Mouse (Mus musculus) hindbrain, embryonic 13.5 days (tissue): ENCODE data around the gene Fam214b. TPM values are rescaled to one million over a fixed set of nuclear protein-coding genes. Genes with fewer than 3 reads are reported as not detected.
"Not testable (repeated sequence)": the region's sequence is repeated elsewhere in the genome, so short reads cannot be mapped to it uniquely, and the experiment has no call there.

Experiments used
- ATAC-seq: fragments of 200-750 bp; cut with Nextera tagmentation; 2 replicates; pipeline ENCODE4 v1.8.0; 2017; ENCODE audit warnings: moderate TSS enrichment; ENCODE audit not compliant: low FRiP score
- H3K27ac ChIP-seq: fragments of 300-500 bp; sonication (generic); 2 replicates; pipeline ENCODE4 v1.5.1; 2015; ENCODE audit warnings: inconsistent platforms, mild to moderate bottlenecking, moderate library complexity
- H3K27me3 ChIP-seq: fragments of 300-500 bp; sonication (generic); 2 replicates; pipeline ENCODE4 v1.6.1; 2015; ENCODE audit warnings: mild to moderate bottlenecking, inconsistent platforms
- H3K36me3 ChIP-seq: fragments of 300-500 bp; sonication (generic); 2 replicates; pipeline ENCODE4 v1.6.1; 2015; ENCODE audit warnings: mild to moderate bottlenecking, inconsistent platforms
- H3K4me1 ChIP-seq: fragments of 300-500 bp; sonication (generic); replicated peaks from 2 replicates; pipeline ENCODE4 v1.6.1; 2015; ENCODE audit warnings: inconsistent platforms
- H3K4me2 ChIP-seq: fragments of 300-500 bp; sonication (generic); 2 replicates; pipeline ENCODE4 v1.6.1; 2015; ENCODE audit warnings: inconsistent platforms, mild to moderate bottlenecking, moderate library complexity
- H3K4me3 ChIP-seq: fragments of 300-500 bp; sonication (generic); 2 replicates; pipeline ENCODE4 v1.5.1; 2015; ENCODE audit warnings: mild to moderate bottlenecking, inconsistent platforms
- H3K9ac ChIP-seq: fragments of 300-500 bp; sonication (generic); 2 replicates; pipeline ENCODE4 v1.6.1; 2015; ENCODE audit warnings: mild to moderate bottlenecking, inconsistent platforms
- H3K9me3 ChIP-seq: fragments of 300-500 bp; sonication (generic); 2 replicates; pipeline ENCODE4 v1.6.1; 2016; ENCODE audit warnings: inconsistent platforms
- WGBS: fragments of 180-500 bp; shearing (Covaris S2); methylation state at CpG from one replicate; pipeline ENCODE4 v1.1.7; 2015; 5-methylcytosine and 5-hydroxymethylcytosine counted together
- polyA plus RNA-seq: library from polyadenylated mRNA; unstranded; fragments of >200 nt; fragmentation: Nextera tagmentation; extraction: Ambion mirVana; gene quantifications from 2 replicates; pipeline ENCODE4 v1.2.1, GENCODE M21; 2015

The Fam214b gene
- polyA plus RNA-seq, 1 experiment from 2014 or later, result 33.3 TPM

- WGBS, result 87% methylated on average over 16 of the region's 16 CpGs
- no peaks in the 10 kb centered on the region for H3K27me3 ChIP-seq
- ATAC-seq, result no peak
- no peak overlapping the region for H3K9ac ChIP-seq
- no peak overlapping the region for H3K27ac ChIP-seq
- no peaks in the 10 kb centered on the region for H3K9me3 ChIP-seq
- H3K4me3 ChIP-seq, result no peak overlapping the region
- peaks cover 72% of the 10 kb centered on the region for H3K36me3 ChIP-seq
- H3K4me1 ChIP-seq, result peaks cover 22% of the 10 kb centered on the region
- H3K4me2 ChIP-seq, result no peak overlapping the region
Observed at GRCm38 (mm10) chr4:43020876-43021275, 25.1 kb downstream of the Fam214b start.

- Histone ChIP-seq H3K4me1 (peaks cover 19% of the 10 kb centered on the region), H3K4me2 (no peak overlapping the region), H3K36me3 (peaks cover 72% of the 10 kb centered on the region), H3K27ac (no peak overlapping the region), H3K9ac (no peak overlapping the region), H3K9me3 (no peaks in the 10 kb centered on the region), H3K4me3 (no peak overlapping the region), H3K27me3 (no peaks in the 10 kb centered on the region)
- no peak for ATAC-seq
- WGBS, result 94% methylated on average over 23 of the region's 23 CpGs
Observed at GRCm38 (mm10) chr4:43019641-43020465, 26.2 kb downstream of the Fam214b start.

- WGBS, result 95% methylated on average over 10 of the region's 10 CpGs
- Histone ChIP-seq H3K9ac (no peak overlapping the region), H3K4me1 (peaks cover 12% of the 10 kb centered on the region), H3K4me2 (no peak overlapping the region), H3K36me3 (peaks cover 72% of the 10 kb centered on the region), H3K27me3 (no peaks in the 10 kb centered on the region), H3K27ac (no peak overlapping the region), H3K9me3 (no peaks in the 10 kb centered on the region), H3K4me3 (no peak overlapping the region)
- ATAC-seq, result no peak
Observed at GRCm38 (mm10) chr4:43019176-43019575, 26.8 kb downstream of the Fam214b start.

GRCm38 (mm10) chr4:43018156-43018555, 27.9 kb downstream of the Fam214b start:
- no peak overlapping the region for H3K4me2 ChIP-seq
- H3K27me3 ChIP-seq, result no peaks in the 10 kb centered on the region
- H3K9ac ChIP-seq, result no peak overlapping the region
- H3K4me3 ChIP-seq, result no peak overlapping the region
- WGBS, result 94% methylated on average over 4 of the region's 4 CpGs
- no peak overlapping the region for H3K27ac ChIP-seq
- H3K9me3 ChIP-seq, result no peaks in the 10 kb centered on the region
- 0 out of 2 replicates have a peak, but pooled peaks cover 2% of the 10 kb centered on the region for H3K4me1 ChIP-seq
- ATAC-seq, result no peak
- H3K36me3 ChIP-seq, result peaks cover 66% of the 10 kb centered on the region

GRCm38 (mm10) chr4:43012091-43012490, 33.9 kb downstream of the Fam214b start:
- Histone ChIP-seq H3K27ac (no peak overlapping the region), H3K9me3 (no peaks in the 10 kb centered on the region), H3K4me2 (no peak overlapping the region), H3K4me3 (no peak overlapping the region), H3K4me1 (peaks cover 17% of the 10 kb centered on the region), H3K9ac (no peak overlapping the region), H3K36me3 (peaks cover 6% of the 10 kb centered on the region), H3K27me3 (no peaks in the 10 kb centered on the region)
- 96% methylated on average over 1 of the region's 1 CpGs for WGBS
- ATAC-seq, result no peak

GRCm38 (mm10) chr4:43010161-43011038, 35.6 kb downstream of the Fam214b start, which contains the start of gene Fancg:
Gene Fancg, minus strand, starts transcription at chr4:43010506.
- WGBS, result under 1% methylated on average over 37 of the region's 37 CpGs
- peak within 1 kb of the TSS; percentile 73 for H3K4me3 ChIP-seq

GRCm38 (mm10) chr4:43005765-43006164, 40.3 kb downstream of the Fam214b start:
- no peaks in the 10 kb centered on the region for H3K9me3 ChIP-seq
- H3K4me3 ChIP-seq, result no peak overlapping the region
- no peak overlapping the region for H3K9ac ChIP-seq
- H3K27me3 ChIP-seq, result no peaks in the 10 kb centered on the region
- no peak overlapping the region for H3K27ac ChIP-seq
- no peak for ATAC-seq
- peaks cover 6% of the 10 kb centered on the region; the same call in 1 of the 2 replicates for H3K36me3 ChIP-seq
- 62% methylated on average over 2 of the region's 2 CpGs for WGBS
- peaks cover 20% of the 10 kb centered on the region for H3K4me1 ChIP-seq
- H3K4me2 ChIP-seq, result no peak overlapping the region

More at GRCm38 (mm10) chr4:43010161-43011038, 35.6 kb downstream of the Fam214b start, which contains the start of gene Fancg:
- no peaks in the 10 kb centered on the region for H3K9me3 ChIP-seq
- peak; percentile 94 for ATAC-seq
- H3K27ac ChIP-seq, result peak within 1 kb of the TSS; percentile 36; the same call in 1 of the 2 replicates
- H3K4me1 ChIP-seq, result peaks cover 17% of the 10 kb centered on the region
- peak within 1 kb of the TSS; percentile 80 for H3K9ac ChIP-seq
- peaks cover 6% of the 10 kb centered on the region; the same call in 1 of the 2 replicates for H3K36me3 ChIP-seq
- peak within 1 kb of the TSS; percentile 88 for H3K4me2 ChIP-seq
- H3K27me3 ChIP-seq, result no peaks in the 10 kb centered on the region

- no peak for ATAC-seq
- peaks cover 18% of the 10 kb centered on the region for H3K4me1 ChIP-seq
- H3K9me3 ChIP-seq, result no peaks in the 10 kb centered on the region
- H3K4me3 ChIP-seq, result no peak overlapping the region
- H3K36me3 ChIP-seq, result peaks cover 6% of the 10 kb centered on the region; the same call in 1 of the 2 replicates
- no peaks in the 10 kb centered on the region for H3K27me3 ChIP-seq
- no peak overlapping the region for H3K27ac ChIP-seq
- 97% methylated on average over 3 of the region's 3 CpGs for WGBS
- H3K4me2 ChIP-seq, result no peak overlapping the region
- H3K9ac ChIP-seq, result no peak overlapping the region
Observed at GRCm38 (mm10) chr4:43004951-43005350, 41.1 kb downstream of the Fam214b start.

- Histone ChIP-seq H3K9ac (no peak overlapping the region), H3K27ac (no peak overlapping the region), H3K4me3 (no peak overlapping the region), H3K4me1 (peaks cover 16% of the 10 kb centered on the region), H3K27me3 (no peaks in the 10 kb centered on the region), H3K9me3 (no peaks in the 10 kb centered on the region), H3K36me3 (peaks cover 6% of the 10 kb centered on the region; the same call in 1 of the 2 replicates), H3K4me2 (no peak overlapping the region)
- WGBS, result 81% methylated on average over 12 of the region's 12 CpGs
- no peak for ATAC-seq
Observed at GRCm38 (mm10) chr4:43002756-43003439, 43.1 kb downstream of the Fam214b start.

GRCm38 (mm10) chr4:43001272-43001671, 44.7 kb downstream of the Fam214b start:
- WGBS, result 95% methylated on average over 2 of the region's 2 CpGs
- Histone ChIP-seq H3K9me3 (no peaks in the 10 kb centered on the region), H3K4me1 (peaks cover 27% of the 10 kb centered on the region), H3K9ac (no peak overlapping the region), H3K4me3 (no peak overlapping the region), H3K27ac (peak overlapping the region; percentile 99), H3K36me3 (0 out of 2 replicates have a peak, but pooled peaks cover 5% of the 10 kb centered on the region), H3K27me3 (no peaks in the 10 kb centered on the region), H3K4me2 (no peak overlapping the region)
- no peak for ATAC-seq

- Histone ChIP-seq H3K4me3 (peak within 1 kb of the TSS; percentile 87), H3K27ac (peak within 1 kb of the TSS; percentile 99), H3K4me2 (peak within 1 kb of the TSS; percentile 85), H3K9ac (peak within 1 kb of the TSS; percentile 94), H3K4me1 (peaks cover 27% of the 10 kb centered on the region), H3K36me3 (peaks cover 12% of the 10 kb centered on the region)
- ATAC-seq, result peak; percentile 99
- not testable (repeated sequence) for H3K27me3 ChIP-seq, H3K9me3 ChIP-seq
- under 1% methylated on average over 50 of the region's 56 CpGs for WGBS
Observed at GRCm38 (mm10) chr4:43000141-43000986, 45.7 kb downstream of the Fam214b start, which contains the start of gene Vcp. Gene Vcp, minus strand, starts transcription at chr4:43000507.
